Mouse (Mus musculus) adrenal gland, adult 8-10 months (tissue): ENCODE results near the gene Smg6. TPM values are rescaled to one million over a fixed set of nuclear protein-coding genes. Genes with fewer than 3 reads are reported as not detected.

ENCODE experiments used
- DNase-seq: peaks from one replicate; pipeline ENCODE4 v3.0.0; 2022
- total RNA-seq, 4 experiments: library from RNA; stranded (reverse); gene quantifications; 2 replicates each; pipeline ENCODE4 v1.2.4; 2022

Gene Smg6
- total RNA-seq, 4 experiments from 2014 or later: 24.7 to 41.9 (median 33.3) TPM

DNA sequence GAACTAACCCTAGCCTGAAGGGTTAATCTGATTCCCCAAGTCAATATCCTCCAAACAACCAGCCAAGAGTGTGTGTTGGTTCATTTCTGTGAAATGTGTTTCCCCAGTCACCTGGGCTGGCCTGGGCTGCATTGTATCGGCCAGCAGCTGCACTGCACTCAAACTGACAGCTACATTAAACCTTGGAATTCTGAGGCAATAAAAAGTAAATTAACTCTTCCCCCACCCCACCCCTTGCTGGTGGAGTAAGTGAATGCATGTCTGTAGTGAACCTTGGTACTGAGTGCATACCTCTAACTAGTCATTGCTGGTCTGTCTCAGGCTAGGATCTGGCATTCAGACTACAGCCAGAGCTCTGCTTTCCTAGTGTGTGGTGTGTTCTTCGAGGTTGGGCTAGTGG, 124.2 kb downstream of the Smg6 start:
- DNase-seq: no peak

DNA sequence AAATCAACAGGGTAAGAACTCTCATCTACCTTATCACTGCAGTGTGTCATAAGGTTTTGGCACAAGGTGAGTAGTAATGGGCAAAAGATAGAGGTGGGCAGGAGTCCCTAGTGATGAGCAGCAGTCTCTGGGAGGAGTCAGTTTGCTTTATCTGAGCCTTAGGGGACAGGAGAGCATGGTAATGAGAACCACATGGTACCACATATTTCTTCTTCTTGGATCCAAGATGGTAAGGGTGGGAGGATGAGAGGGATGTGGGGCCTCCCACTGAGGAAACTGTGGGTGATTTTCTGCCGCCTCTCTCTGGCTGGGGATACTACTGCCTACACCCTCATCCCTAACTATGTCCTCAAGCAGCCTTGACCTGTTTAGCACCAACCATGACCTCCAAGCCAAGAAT, 125.6 kb downstream of the Smg6 start:
- DNase-seq: no peak

DNA sequence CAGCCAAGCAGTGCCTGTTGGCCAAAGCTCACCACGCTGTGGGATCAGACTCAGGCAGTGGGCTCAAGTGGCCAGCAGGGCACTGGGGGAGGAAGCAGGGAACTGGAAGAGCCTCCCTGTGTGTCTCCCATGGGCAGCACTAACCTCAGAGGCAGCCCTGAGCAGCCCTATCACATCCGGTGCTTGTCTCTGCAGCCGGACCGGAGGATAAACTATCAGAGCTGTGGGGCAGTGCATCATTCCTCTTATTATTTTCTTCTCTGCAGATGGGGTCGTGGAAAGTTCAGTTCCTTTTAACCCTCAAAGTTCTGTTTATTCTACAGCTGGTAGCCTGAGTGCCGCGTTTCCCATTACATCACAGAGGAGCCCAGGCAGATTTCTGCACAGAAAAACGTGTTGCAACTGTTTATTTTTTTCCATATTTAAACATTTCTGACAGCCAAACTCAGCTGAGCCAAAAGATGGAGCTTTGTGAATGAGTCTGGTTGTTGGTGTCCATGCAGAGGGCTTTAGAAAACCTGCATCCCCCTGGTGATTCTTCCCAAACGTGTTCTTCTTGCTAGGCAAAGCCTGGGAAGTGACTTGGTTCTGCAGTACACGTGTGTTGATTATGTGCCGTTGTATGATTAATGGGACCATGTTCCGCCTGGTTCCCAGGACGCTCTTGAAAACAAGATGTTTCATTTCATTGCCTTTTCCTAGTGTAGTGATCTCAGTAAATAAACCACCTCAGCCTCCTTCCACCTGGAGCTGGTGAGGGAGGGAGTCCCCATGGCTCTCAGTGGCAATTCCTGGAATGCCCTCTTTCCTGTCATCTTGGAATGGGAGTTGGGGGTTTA, 126.3 kb downstream of the Smg6 start:
- DNase-seq: peak; percentile 39

- no peak for DNase-seq
Observed at GRCm38 (mm10) chr11:75053020-75053419, 127.4 kb downstream of the Smg6 start.

GRCm38 (mm10) chr11:75053722-75054121, 128.1 kb downstream of the Smg6 start:
- no peak for DNase-seq

- no peak for DNase-seq
Observed at GRCm38 (mm10) chr11:75054184-75054877, 128.7 kb downstream of the Smg6 start.

GRCm38 (mm10) chr11:75054878-75055214, 129.2 kb downstream of the Smg6 start:
- no peak for DNase-seq

DNA sequence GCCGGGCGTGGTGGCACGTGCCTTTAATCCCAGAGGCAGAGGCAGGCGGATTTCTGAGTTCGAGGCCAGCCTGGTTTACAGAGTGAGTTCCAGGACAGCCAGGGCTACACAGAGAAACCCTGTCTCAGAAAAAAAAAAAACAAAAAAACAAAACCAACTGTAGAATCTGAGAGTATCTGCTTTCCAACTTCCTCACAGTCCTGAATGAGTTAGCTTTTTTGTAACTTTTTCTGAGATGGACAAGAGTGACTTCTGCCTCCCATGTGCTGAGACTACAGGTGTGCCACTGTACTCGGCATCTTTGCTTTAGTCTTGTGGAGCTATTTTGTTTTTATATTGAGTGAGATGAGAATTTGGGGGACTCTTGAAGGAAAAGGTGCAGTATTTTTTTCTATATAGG, 137.0 kb downstream of the Smg6 start:
- no peak for DNase-seq

GRCm38 (mm10) chr11:75064266-75064665, 138.6 kb downstream of the Smg6 start:
- DNase-seq: no peak

GRCm38 (mm10) chr11:75071352-75071751, 145.7 kb downstream of the Smg6 start:
- DNase-seq: no peak

GRCm38 (mm10) chr11:75072932-75073625, 147.5 kb downstream of the Smg6 start:
- no peak for DNase-seq

DNA sequence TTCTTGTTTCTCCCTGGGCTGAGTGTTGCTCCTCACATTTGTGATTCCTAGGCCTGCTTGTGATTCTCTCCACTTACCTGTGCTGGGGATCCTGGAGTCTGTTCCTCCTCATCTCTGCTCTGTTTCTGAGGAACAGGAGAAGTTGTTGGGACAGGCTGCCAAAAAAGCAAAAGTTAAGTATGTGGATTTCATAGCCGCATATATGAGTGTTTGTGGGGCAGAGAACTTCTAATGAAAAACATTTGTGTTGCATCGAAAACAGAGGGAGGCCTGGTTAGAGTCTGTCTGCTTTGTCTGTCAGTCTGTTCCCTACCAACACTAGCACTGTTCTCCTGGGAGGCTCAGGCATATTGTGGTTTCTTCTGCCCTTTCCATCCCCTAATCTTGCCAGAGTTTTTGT, 148.1 kb downstream of the Smg6 start:
- DNase-seq: no peak

GRCm38 (mm10) chr11:75074543-75074942, 148.9 kb downstream of the Smg6 start:
- DNase-seq: no peak

DNA sequence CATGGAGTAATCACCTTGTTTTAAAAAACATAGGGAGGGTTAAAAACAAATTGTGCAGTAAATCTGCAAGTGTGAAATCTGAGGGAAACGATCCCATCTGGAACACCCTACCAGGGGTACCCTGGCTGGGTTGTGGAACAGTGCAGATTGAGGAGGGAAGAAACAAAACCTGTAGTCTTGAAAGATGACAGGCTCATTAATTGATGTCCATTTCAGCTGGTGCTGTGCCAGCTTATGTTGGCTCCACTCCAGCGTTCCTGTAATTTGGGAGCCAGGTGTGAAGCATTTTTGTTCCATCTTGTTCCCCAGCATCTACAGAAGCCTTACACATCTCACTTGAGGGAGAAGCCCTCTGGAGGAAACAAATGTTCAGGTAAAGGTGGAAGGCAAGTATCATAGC, 153.0 kb downstream of the Smg6 start:
- no peak for DNase-seq

DNA sequence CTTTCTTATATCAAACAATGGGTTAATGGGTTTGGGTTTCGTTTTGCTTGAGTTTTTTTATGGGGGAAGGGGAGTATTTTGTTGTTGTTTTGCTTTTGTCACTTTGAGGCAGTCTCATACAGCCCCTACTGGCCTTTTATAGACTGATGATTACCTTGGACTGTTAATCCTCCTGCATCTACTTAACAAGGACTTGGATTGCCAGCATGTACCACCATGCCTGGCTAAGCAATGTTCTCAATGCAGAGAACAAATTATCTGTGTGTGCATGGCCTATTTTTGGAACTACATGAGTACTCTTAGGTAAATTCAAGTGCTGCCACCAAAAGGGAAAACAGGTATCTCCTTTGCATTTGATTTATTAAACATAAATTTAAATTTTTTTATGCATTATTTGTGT, 157.4 kb downstream of the Smg6 start:
- DNase-seq: no peak

DNA sequence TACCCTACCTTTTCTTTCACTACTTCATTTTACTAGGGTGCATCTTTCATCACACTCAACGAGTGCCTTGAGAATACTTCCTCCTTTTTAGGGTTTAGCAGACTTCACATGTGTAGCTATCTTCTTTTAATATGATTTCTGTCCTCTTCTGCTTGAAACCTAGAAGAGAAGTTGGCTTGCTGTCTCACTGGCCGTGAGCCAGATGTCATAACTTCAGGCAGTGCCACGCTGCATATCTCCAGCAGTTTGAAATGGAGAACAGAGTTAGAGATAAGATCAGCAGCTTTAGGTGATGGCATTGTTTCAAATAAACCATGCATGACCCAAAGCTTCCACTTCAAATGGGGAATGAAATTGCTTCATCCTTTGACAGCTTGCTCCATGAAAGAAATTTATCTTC, 166.5 kb downstream of the Smg6 start:
- DNase-seq: peak; percentile 21

- no peak for DNase-seq
Observed at GRCm38 (mm10) chr11:75092656-75093055, 167.0 kb downstream of the Smg6 start.

GRCm38 (mm10) chr11:75094759-75095158, 169.1 kb downstream of the Smg6 start:
- no peak for DNase-seq

GRCm38 (mm10) chr11:75102763-75103339, 177.2 kb downstream of the Smg6 start:
- DNase-seq: no peak

DNA sequence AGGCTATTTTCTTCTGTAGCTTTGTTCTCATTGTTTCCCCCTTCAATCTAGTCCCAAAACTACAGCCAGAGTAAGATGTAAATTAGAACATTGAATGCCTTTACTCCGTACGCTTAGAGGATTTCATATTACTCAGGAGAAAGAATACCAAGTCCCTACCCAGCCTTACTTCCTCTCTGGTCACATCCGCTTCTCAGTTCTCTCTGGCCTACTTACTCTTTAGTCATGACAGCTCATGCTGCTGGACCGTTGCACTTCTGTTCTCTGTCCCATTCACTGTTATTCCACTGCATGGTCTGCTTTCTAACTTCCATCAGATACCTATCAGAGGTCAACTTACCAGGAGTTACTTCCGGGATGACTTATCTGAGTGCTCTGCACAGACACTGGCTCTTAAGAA, 181.0 kb downstream of the Smg6 start:
- DNase-seq: no peak

GRCm38 (mm10) chr11:75108909-75109308, 183.3 kb downstream of the Smg6 start:
- no peak for DNase-seq

GRCm38 (mm10) chr11:75116379-75116778, 190.8 kb downstream of the Smg6 start:
- DNase-seq: no peak

GRCm38 (mm10) chr11:75118141-75118540, 192.5 kb downstream of the Smg6 start:
- no peak for DNase-seq
